Mouse (Mus musculus) lung, adult 18-20 months (tissue): ENCODE data around the gene Mrgprb4.

Experiments
- DNase-seq, 2 experiments: peaks; one replicate each; pipeline ENCODE4 v3.0.0; 2022; ENCODE audit warnings: mixed read lengths in 2 of 2

Mrgprb4 gene

DNA sequence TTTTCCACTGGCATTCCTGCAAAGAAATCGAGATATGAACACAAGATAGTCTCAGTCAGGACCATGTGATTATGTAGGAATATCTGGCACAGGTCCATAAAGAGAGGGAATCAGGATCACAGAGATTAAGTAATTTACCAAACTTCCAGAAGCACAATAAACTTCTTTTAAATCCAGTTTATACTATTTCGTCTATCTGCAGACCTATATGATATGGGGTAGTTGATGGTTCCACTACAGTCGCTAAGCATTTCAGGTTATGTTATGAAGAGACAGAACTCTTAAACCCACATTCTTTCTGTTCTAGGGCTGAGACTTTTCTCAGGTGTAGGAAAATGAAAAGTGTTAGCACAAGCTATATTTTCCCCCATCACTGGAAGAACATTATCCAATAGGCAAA lies at the start of gene Mrgprb4:
Gene Mrgprb4 (minus strand): TSS at position 101 of the 400 bp plus-strand sequence.
- DNase-seq, result no peak

DNA sequence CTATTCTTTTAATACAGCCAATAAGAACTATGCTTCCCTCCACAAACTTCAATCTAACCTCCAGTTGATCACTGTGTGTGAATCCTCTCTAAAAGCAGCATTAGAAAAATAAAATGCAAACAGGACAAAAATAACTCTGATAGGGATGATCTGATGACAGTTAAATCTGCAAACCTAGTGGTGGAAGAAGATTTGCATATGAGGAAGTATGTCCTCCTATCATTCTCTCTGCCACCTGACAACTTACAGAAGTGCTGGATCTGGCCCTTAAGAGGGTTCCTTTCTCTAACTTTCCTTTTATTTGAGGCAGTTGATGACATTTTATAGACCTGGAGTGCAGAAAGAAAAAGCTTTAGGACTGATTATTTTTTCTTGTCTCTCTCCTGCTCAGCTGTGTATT lies 27.0 kb upstream of the Mrgprb4 start:
- DNase-seq, result no peak

DNA sequence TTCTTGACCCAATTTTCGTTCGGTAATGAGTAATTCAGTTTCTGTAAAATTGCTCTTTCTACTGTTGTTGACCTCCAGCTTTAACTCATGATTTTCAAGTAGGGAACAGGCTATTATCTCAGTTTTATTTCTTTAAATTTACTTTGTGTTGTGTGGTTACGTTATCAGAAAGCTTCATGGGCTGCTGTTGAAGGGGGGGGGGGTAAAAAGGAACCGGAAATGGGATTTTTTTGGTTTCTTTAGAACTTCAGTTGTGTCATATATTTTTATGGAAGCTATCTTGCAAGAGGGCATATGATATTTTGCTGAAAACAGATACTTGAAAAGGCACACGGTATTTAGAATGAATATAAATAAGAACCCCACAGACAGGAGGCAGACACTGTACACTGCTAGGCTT lies 26.0 kb upstream of the Mrgprb4 start:
- DNase-seq, result no peak

GRCm38 (mm10) chr7:48168919-48169318 lies 30.2 kb downstream of the Mrgprb4 start, which contains the start of gene Mrgprb5:
Gene Mrgprb5 (minus strand): TSS chr7:48169019.
- no peak for DNase-seq

GRCm38 (mm10) chr7:48167471-48167870 lies 31.6 kb downstream of the Mrgprb4 start:
- no peak for DNase-seq
